Mouse (Mus musculus): Measurements from ENCODE around the gene Fam124b. TPM values are rescaled to one million over a fixed set of nuclear protein-coding genes. Genes with fewer than 3 reads are reported as not detected.
A peak's percentile ranks its signal among the peaks of the same experiment; 100 is the strongest.

Fam124b gene
- polyA plus RNA-seq, 1 experiment from 2014 or later: 0.86 TPM

DNA sequence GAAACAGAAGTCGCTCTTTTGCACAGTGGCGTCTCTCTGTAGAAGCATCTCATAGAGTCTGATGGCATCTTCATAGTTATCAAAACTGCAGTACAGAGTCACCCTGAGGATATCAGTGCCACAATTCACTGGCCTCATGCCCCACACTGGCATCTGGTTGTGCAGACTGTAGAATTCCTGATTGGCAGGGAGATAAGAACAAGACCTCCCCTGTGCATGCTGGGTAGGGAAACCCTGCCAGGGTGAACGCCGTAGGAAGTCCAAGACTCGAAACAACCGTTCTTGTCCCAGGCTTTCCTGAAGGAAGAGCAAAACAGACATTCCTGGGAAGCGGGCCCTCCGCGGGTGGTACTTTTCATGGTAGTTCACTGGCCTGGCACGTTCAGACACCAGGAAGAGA is 5.1 kb downstream of the Fam124b start:
- Histone ChIP-seq H3K4me2 (ENCODE audit: low read depth, low read length) (no peak overlapping the region), H3K9ac (replicated peaks; ENCODE audit: low read length) (no peak overlapping the region), H3K4me3 (ENCODE audit: low read depth, low read length) (no peak overlapping the region), H3K27ac (replicated peaks; ENCODE audit: low read depth, low read length) (no peak overlapping the region), H3K9me3 (replicated peaks; ENCODE audit: control insufficient read depth, low read length) (no peaks in the 10 kb centered on the region), H3K4me1 (ENCODE audit: control insufficient read depth, insufficient read depth, low read length) (no peaks in the 10 kb centered on the region), H3K27me3 (ENCODE audit: control insufficient read depth, insufficient read depth, low read length) (no peaks in the 10 kb centered on the region), H3K36me3 (replicated peaks; ENCODE audit: control insufficient read depth, insufficient read depth, low read depth, low read length) (no peaks in the 10 kb centered on the region)
- WGBS: 93% methylated on average over 10 of the region's 10 CpGs
- ATAC-seq (replicated peaks; ENCODE audit: insufficient number of reproducible peaks, low FRiP score, low TSS enrichment, low read depth) (no peak), DNase-seq (ENCODE audit: low spot score) (no peak)

DNA sequence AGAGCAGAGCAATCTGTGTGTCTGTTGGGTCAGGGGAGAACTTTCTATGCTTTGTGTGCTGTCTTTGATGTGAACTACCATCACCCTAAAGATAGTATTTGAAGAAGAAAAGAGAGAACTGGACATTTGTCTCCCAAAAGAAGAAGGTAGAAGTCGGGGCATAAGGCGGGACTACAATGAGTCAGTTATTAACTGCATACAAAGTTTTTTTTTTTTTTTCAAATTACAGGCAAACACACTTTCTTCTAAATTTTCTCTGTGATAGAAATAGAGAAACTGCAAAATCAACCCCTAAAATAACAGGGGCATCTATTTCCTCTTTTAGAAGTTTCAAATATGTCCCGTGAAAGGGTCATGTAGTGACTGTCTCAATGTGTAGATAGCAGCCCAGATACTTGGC is 16.0 kb downstream of the Fam124b start:
- DNase-seq (ENCODE audit: low spot score): no peak
- no peak for ATAC-seq (replicated peaks; ENCODE audit: insufficient number of reproducible peaks, low FRiP score, low TSS enrichment, low read depth)
- Histone ChIP-seq H3K4me1 (ENCODE audit: control insufficient read depth, insufficient read depth, low read length) (no peaks in the 10 kb centered on the region), H3K9ac (replicated peaks; ENCODE audit: low read length) (no peak overlapping the region), H3K4me3 (ENCODE audit: low read depth, low read length) (no peak overlapping the region), H3K4me2 (ENCODE audit: low read depth, low read length) (no peak overlapping the region), H3K9me3 (replicated peaks; ENCODE audit: control insufficient read depth, low read length) (no peaks in the 10 kb centered on the region), H3K36me3 (replicated peaks; ENCODE audit: control insufficient read depth, insufficient read depth, low read depth, low read length) (no peaks in the 10 kb centered on the region), H3K27me3 (ENCODE audit: control insufficient read depth, insufficient read depth, low read length) (no peaks in the 10 kb centered on the region), H3K27ac (replicated peaks; ENCODE audit: low read depth, low read length) (no peak overlapping the region)
- WGBS: 92% methylated on average over 3 of the region's 3 CpGs

DNA sequence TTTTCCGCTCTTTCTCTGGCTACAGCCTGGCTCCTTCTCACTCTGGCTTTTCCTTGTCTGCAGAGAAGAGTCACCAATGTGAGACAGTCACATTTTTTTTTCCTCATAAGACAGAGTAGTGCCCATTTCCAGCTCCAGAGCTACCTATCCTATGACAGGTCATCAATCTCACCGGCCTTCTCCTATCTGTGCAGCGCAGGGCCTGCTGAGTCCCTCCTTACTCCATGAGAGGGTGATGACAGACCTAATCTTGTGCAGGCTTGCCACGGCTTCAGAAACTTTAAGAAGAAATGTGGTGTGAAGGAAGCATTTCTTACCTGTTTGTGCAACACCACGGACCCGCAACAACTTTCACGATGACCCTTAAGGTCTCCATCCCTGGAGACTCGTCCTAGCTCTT is 25.4 kb downstream of the Fam124b start:
- Histone ChIP-seq H3K4me2 (ENCODE audit: low read depth, low read length) (no peak overlapping the region), H3K27me3 (ENCODE audit: control insufficient read depth, insufficient read depth, low read length) (no peaks in the 10 kb centered on the region), H3K4me1 (ENCODE audit: control insufficient read depth, insufficient read depth, low read length) (no peaks in the 10 kb centered on the region), H3K9me3 (replicated peaks; ENCODE audit: control insufficient read depth, low read length) (no peaks in the 10 kb centered on the region), H3K4me3 (ENCODE audit: low read depth, low read length) (no peak overlapping the region), H3K36me3 (replicated peaks; ENCODE audit: control insufficient read depth, insufficient read depth, low read depth, low read length) (no peaks in the 10 kb centered on the region), H3K27ac (replicated peaks; ENCODE audit: low read depth, low read length) (no peak overlapping the region), H3K9ac (replicated peaks; ENCODE audit: low read length) (no peak overlapping the region)
- 87% methylated on average over 8 of the region's 8 CpGs for WGBS
- ATAC-seq (replicated peaks; ENCODE audit: insufficient number of reproducible peaks, low FRiP score, low TSS enrichment, low read depth): no peak
- DNase-seq (ENCODE audit: low spot score): no peak

DNA sequence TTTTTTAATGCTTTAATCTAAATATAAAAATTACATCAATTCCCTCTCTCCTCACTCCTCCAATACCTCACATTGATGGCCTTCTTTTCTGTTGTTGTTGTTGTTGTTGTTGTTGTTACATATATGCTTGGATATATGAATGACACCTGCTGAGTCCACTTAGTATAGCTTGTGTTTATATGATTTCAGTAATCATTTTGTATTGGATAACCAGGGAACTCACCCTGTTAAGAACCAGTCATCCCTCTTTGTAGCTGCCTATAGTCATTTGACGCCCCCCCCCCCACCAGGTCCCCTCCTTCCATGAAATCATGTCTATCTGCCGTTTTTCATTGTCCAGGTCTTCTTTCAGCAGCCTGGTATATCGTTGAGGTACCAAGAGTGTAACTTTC is 36.9 kb downstream of the Fam124b start:
- no peaks in the 10 kb centered on the region for H3K4me1 ChIP-seq (ENCODE audit: control insufficient read depth, insufficient read depth, low read length)
- no peaks in the 10 kb centered on the region for H3K27me3 ChIP-seq (ENCODE audit: control insufficient read depth, insufficient read depth, low read length)
- no peak overlapping the region for H3K9ac ChIP-seq (replicated peaks; ENCODE audit: low read length)
- no peak overlapping the region for H3K4me2 ChIP-seq (ENCODE audit: low read depth, low read length)
- WGBS: 54% methylated on average over 3 of the region's 3 CpGs
- H3K36me3 ChIP-seq (replicated peaks; ENCODE audit: control insufficient read depth, insufficient read depth, low read depth, low read length): no peaks in the 10 kb centered on the region
- no peak overlapping the region for H3K27ac ChIP-seq (replicated peaks; ENCODE audit: low read depth, low read length)
- no peak overlapping the region for H3K4me3 ChIP-seq (ENCODE audit: low read depth, low read length)
- H3K9me3 ChIP-seq (replicated peaks; ENCODE audit: control insufficient read depth, low read length): no peaks in the 10 kb centered on the region
- no peak for DNase-seq (ENCODE audit: low spot score)
- ATAC-seq (replicated peaks; ENCODE audit: insufficient number of reproducible peaks, low FRiP score, low TSS enrichment, low read depth): no peak

DNA sequence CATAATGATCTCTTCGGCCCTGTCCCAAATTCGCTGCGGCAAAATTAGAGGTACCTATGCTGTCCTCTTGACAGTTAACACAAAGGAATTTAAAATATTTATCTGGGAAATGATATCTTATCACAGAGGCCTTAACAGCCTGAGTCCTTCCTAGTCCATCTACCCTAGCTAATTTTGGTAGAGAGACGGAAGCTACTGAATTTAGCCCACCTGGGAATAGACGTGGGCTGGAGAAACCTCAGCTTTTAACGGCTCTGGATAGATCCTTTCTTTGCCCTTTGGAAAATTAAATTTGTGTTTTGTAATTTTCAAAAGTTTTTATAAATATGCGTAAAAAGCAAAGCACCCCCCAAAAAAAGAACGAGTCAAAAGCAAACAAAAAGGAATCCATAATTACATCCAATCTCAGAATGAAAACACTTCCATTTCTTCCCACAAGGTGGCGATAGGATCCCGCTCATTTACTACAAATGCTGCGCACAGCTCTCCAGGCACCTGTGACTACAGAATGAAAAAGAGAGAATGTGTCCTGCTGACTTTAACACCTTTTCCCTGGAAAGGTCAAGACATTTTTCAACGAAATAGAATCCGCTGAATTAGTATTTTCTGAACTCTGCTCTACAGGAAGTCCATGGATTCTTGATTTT is 37.4 kb downstream of the Fam124b start:
- H3K4me2 ChIP-seq (ENCODE audit: low read depth, low read length): no peak overlapping the region
- no peak overlapping the region for H3K9ac ChIP-seq (replicated peaks; ENCODE audit: low read length)
- no peaks in the 10 kb centered on the region for H3K4me1 ChIP-seq (ENCODE audit: control insufficient read depth, insufficient read depth, low read length)
- 42% methylated on average over 13 of the region's 13 CpGs for WGBS
- H3K36me3 ChIP-seq (replicated peaks; ENCODE audit: control insufficient read depth, insufficient read depth, low read depth, low read length): no peaks in the 10 kb centered on the region
- H3K27me3 ChIP-seq (ENCODE audit: control insufficient read depth, insufficient read depth, low read length): no peaks in the 10 kb centered on the region
- no peak for ATAC-seq (replicated peaks; ENCODE audit: insufficient number of reproducible peaks, low FRiP score, low TSS enrichment, low read depth)
- H3K9me3 ChIP-seq (replicated peaks; ENCODE audit: control insufficient read depth, low read length): no peaks in the 10 kb centered on the region
- no peak overlapping the region for H3K4me3 ChIP-seq (ENCODE audit: low read depth, low read length)
- H3K27ac ChIP-seq (replicated peaks; ENCODE audit: low read depth, low read length): no peak overlapping the region
- peak; percentile 81 for DNase-seq (ENCODE audit: low spot score)

DNA sequence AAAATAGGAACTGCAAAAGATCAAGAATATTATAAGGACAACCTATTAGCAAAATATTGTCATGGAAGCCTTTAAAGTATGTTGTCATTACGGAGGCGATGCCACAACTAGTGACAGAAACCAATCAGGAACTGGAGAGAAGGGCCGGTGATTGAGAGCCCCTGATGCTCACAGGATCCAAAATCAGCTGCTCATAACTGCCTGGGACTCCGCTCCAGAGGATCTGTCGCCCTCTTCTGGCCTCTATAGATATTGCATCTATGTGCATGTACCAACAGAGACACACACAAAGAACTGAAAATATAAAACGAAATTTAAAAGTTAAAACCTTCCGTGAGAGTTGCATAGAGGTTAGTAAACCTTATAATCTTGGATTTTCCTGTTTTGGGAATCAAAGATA is 38.1 kb downstream of the Fam124b start:
- Histone ChIP-seq H3K4me1 (ENCODE audit: control insufficient read depth, insufficient read depth, low read length) (no peaks in the 10 kb centered on the region), H3K4me2 (ENCODE audit: low read depth, low read length) (no peak overlapping the region), H3K36me3 (replicated peaks; ENCODE audit: control insufficient read depth, insufficient read depth, low read depth, low read length) (no peaks in the 10 kb centered on the region), H3K27me3 (ENCODE audit: control insufficient read depth, insufficient read depth, low read length) (no peaks in the 10 kb centered on the region), H3K27ac (replicated peaks; ENCODE audit: low read depth, low read length) (no peak overlapping the region), H3K9me3 (replicated peaks; ENCODE audit: control insufficient read depth, low read length) (no peaks in the 10 kb centered on the region), H3K9ac (replicated peaks; ENCODE audit: low read length) (no peak overlapping the region), H3K4me3 (ENCODE audit: low read depth, low read length) (no peak overlapping the region)
- DNase-seq (ENCODE audit: low spot score): peak; percentile 60
- WGBS: 58% methylated on average over 7 of the region's 7 CpGs
- no peak for ATAC-seq (replicated peaks; ENCODE audit: insufficient number of reproducible peaks, low FRiP score, low TSS enrichment, low read depth)

DNA sequence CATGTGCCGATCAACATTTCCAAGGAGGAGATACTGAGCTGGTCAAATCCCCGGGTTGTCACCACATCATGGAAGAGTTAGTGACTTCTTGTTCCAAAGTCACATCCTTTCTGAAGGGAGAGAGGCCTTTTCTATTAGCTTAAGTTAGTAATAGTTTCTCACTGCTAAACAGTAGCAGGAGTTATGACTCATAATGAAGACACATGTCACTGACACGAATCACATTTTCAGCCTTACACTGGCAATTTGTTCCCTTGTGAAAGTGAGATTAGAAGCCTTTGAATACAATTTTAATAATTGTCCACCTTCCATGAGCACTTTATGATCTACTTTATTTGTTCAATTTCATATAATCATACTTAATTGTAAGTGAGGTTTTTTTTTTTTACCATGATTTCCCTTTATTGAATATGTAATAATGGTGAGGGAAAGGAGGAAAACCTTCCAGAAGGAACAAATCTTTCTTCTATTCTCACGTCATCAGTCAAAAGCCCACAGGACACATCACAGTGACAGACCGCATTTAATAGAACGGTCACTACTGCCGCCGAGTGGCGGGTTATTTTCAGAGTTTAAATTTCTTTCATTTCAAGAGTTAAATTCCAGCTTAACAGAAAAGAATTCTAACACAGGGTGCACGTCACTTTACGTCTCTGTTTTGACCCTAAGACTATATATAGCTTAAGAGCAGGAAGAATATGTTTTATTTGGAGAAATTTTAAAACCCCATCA is 40.5 kb downstream of the Fam124b start:
- Histone ChIP-seq H3K9me3 (replicated peaks; ENCODE audit: control insufficient read depth, low read length) (no peaks in the 10 kb centered on the region), H3K36me3 (replicated peaks; ENCODE audit: control insufficient read depth, insufficient read depth, low read depth, low read length) (no peaks in the 10 kb centered on the region), H3K27me3 (ENCODE audit: control insufficient read depth, insufficient read depth, low read length) (no peaks in the 10 kb centered on the region), H3K4me1 (ENCODE audit: control insufficient read depth, insufficient read depth, low read length) (no peaks in the 10 kb centered on the region), H3K9ac (replicated peaks; ENCODE audit: low read length) (no peak overlapping the region), H3K4me3 (ENCODE audit: low read depth, low read length) (no peak overlapping the region), H3K4me2 (ENCODE audit: low read depth, low read length) (no peak overlapping the region), H3K27ac (replicated peaks; ENCODE audit: low read depth, low read length) (no peak overlapping the region)
- peak; percentile 22 for DNase-seq (ENCODE audit: low spot score)
- 68% methylated on average over 11 of the region's 11 CpGs for WGBS
- no peak for ATAC-seq (replicated peaks; ENCODE audit: insufficient number of reproducible peaks, low FRiP score, low TSS enrichment, low read depth)

DNA sequence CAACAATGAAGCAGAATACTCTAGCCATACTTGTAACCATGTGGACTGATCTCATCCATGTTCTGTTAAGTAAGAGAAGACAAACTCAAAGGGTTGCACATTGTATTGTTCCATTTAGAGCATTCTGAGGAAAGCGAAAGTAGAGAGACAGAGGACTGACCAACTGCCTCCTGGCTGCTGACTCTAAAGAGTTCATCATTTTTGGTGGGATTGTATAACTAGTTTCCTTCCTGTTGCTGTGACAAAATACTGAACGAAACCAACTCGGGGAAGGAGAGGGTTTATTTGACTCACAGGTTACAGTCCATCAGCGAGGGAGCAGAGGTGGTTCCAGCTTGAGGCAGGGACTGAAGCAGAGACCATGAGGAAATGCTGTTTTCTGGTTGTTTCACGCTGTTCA is 50.6 kb downstream of the Fam124b start:
- Histone ChIP-seq H3K9ac (replicated peaks; ENCODE audit: low read length) (no peak overlapping the region), H3K27me3 (ENCODE audit: control insufficient read depth, insufficient read depth, low read length) (no peaks in the 10 kb centered on the region), H3K27ac (replicated peaks; ENCODE audit: low read depth, low read length) (no peak overlapping the region), H3K4me2 (ENCODE audit: low read depth, low read length) (no peak overlapping the region), H3K9me3 (replicated peaks; ENCODE audit: control insufficient read depth, low read length) (no peaks in the 10 kb centered on the region), H3K36me3 (replicated peaks; ENCODE audit: control insufficient read depth, insufficient read depth, low read depth, low read length) (no peaks in the 10 kb centered on the region), H3K4me3 (ENCODE audit: low read depth, low read length) (no peak overlapping the region), H3K4me1 (ENCODE audit: control insufficient read depth, insufficient read depth, low read length) (no peaks in the 10 kb centered on the region)
- ATAC-seq (replicated peaks; ENCODE audit: insufficient number of reproducible peaks, low FRiP score, low TSS enrichment, low read depth) (no peak), DNase-seq (ENCODE audit: low spot score) (no peak)
- 82% methylated on average over 5 of the region's 5 CpGs for WGBS

Data from embryonic facial prominence, embryonic 11.5 days (tissue).